Mouse (Mus musculus): ENCODE measurements around the gene Naa35.

DNA sequence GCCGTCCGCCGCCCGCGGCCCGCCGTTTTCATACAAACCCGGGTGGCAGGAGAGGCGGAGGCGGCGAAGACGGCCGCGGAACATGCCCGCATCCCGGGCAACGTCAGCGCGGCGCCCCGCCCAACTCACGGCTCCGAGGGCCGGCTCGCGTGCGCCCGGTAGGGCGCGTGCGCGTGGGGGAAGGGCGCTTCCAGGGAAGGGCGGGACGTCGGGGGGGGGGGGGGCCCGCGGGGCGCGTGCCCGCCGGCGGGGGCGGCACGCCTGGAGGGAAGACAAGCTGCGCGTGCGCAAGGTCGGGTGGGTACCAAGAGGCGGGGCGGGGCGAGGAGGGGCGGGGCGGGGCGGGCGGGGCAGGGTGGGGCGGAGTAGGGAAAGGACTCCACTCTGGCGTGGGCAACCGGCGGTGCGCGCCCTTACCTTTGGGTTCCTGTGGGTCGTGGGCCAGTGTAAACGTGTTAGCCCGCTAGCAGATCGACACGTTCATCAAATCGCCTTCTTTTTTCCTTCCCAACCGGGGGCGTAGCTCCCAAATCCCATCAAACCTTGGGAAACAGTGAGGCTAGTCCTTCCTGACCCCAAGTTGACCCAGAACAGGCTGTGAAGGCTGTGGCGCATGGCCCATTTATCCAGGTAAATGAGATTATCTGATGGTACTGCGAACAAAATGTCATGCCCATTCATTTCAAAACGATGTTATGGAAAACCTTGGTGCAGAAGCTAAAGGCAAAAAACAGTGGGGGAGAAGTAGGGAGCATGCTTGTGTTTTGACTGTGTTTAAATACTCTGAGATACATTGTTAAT is 27.7 kb upstream of the Naa35 start:
- TF ChIP-seq GATA1 (IDR thresholded peaks at IDR 0.05; ENCODE audit: low read length) (no peak), TAL1 (IDR thresholded peaks at IDR 0.05; ENCODE audit: low read length) (no peak)
